Mouse (Mus musculus) heart, postnatal 0 days (tissue): ENCODE data around the gene Gm14685.
"Not testable (repeated sequence)": the region's sequence is repeated elsewhere in the genome, so short reads cannot be mapped to it uniquely, and the experiment has no call there.

Experiments used
- CTCF ChIP-seq: IDR thresholded peaks from 2 replicates; pipeline ENCODE4 v1.5.1; 2016; ENCODE audit warnings: antibody characterized with exemption, control low read depth, low read depth
- EP300 ChIP-seq: IDR thresholded peaks from 2 replicates; pipeline ENCODE4 v1.6.1; 2016; ENCODE audit warnings: antibody characterized with exemption, low read depth

DNA sequence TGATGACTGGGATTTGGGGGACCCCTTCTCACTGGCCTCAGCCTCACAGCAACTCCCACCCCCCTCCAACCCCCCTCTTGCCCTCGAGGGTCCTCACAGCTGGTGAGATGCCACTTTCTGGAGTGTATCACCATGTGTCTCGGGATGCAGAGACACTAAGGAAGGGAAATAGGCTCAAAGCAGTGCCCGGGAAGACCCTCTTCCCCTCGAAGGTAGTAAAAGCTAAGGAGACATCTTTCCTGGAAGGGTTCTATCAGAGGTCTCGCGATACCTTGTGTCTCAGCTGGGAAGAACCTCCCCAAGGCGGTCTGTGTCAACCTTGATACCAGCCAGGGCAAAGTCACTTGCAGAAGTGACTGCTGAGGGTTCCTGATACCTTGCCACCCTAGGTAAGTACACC lies at the start of gene Gm14685:
- TF ChIP-seq EP300, CTCF: not testable (repeated sequence)
